Mouse (Mus musculus): Measurements from ENCODE around the gene Iqub.

The Iqub gene

DNA sequence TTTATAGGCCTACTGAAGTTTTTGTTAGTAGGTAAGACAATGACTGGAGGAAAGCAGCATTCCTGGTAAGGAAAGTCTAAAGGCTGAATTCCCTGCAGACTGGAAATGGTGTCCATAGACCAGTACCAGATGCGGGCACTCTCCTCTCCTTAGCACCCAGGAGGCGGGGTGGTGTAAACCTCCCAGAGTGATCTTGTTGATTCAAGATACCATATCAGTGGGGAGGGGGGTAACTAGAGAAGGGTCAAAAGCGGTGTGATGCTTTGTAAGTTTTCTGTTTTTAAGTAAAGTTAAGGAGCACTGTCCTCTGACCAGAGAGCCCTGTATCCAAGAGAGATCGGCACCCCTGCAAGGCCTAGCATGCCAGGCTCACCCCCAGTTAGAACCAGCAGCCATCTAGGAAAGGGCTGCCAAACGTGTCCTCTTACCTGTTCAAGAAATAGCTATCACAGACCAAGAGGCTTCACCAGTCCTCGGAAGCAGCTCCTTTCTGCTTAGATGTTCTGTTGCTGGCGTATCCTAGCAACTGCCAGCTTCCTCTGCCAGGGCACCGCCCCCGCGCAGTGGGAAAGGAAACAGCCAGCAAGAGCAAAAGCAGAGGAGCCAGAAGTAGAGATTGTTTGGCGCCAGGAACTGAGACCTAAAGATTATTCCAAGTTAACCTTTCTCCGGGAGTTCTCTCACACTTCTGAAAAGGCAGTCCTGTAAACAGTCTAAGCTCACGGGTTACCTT lies at the start of gene Iqub:
TSS of gene Iqub (minus strand) at position 516 of the 733 bp plus-strand sequence.
- peak; percentile 47 to 75 for DNase-seq (ENCODE audit: low spot score in 2 of 2)

DNA sequence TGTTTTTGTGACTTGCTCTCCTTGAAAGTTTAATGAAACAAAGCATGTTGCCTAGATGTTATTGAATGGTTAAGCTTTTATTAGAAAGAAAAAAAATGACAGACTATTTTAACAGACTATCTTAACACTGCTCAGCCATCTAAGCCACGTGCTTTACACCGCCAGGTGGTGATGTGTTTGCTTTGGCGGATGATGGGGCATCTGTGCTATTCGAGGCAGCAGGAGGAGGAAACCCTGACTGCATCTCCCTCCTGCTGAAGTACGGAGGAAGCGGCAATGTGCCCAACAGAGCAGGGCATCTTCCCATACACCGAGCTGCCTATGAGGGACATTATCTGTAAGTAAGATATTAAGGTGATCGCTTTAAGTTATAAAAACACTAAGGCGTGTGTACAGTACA lies 49.2 kb upstream of the Iqub start:
- DNase-seq (ENCODE audit: low spot score in 2 of 2) = no peak

- no peak for DNase-seq (ENCODE audit: low spot score in 2 of 2)
These were observed 40.6 kb upstream of the Iqub start for GRCm38 (mm10) chr6:24555488-24555887.

- peak; percentile 60 to 71 for DNase-seq (ENCODE audit: low spot score in 2 of 2)
These were observed 39.7 kb upstream of the Iqub start for GRCm38 (mm10) chr6:24554427-24555086.

DNA sequence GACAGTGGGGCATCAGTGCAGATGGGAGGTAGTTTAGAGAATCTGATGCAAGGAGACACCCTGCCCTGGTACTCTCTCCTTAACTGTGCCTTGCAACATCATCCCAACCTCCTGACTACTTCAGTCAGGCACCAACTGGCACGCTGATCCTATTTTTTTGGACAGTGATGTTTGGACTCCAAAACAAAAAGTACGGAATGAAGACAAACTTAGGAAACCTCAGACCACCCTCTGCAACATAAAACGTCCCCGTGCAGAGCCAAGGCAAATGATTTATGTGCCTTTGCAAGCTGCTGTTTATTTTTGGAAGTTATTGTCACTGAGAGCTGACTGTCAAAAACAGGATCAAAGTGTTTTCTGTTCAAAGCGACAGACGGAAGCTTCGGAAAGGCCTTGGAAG lies 37.2 kb upstream of the Iqub start:
- DNase-seq (ENCODE audit: low spot score in 2 of 2) = no peak

DNA sequence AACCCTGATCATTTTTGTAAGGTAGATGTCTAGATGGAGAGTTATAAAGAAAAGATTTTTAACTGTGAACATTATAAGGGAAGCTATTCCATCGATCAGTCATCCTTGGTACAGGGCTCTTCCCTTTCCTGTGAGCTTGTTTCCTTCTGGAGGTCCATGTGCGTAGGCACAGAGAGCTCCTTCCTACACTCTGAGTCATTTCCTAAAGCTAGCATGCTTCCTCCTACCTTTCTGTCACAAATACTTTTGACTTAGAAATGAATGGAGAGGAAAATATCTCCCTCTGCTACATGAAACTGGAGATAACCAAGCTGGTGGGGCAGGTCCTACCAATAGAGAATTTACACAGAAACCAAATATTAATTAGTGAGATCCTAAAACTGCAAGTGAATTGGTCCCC lies 34.9 kb upstream of the Iqub start:
- no peak for DNase-seq (ENCODE audit: low spot score in 2 of 2)

- no peak for DNase-seq (ENCODE audit: low spot score in 2 of 2)
These were observed 32.0 kb upstream of the Iqub start for GRCm38 (mm10) chr6:24546716-24547420.

- DNase-seq (ENCODE audit: low spot score in 2 of 2) = peak; percentile 70 to 77
These were observed 28.3 kb upstream of the Iqub start for GRCm38 (mm10) chr6:24543119-24543591.

DNA sequence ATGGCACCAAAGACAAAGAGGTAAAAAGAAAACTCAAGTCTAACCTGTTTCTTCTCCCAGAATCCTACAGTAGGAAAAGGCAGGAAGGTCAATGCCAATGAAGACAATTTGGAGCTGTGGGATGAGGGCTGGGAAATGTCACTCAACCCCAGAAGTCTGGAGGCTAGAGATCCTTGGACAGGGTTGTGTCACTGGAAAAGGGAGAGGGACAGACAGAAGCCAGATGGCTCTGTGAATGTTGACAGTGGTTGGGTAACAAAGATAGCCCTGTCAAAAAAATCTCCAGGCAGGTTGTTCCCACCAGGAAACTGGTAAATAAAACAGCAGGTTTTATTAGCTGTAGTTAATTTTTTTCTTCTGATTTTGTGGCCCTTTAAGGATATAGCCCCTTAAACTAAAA lies 27.5 kb upstream of the Iqub start:
- DNase-seq (ENCODE audit: low spot score in 2 of 2) = peak; percentile 61 to 70

GRCm38 (mm10) chr6:24540106-24540505 lies 25.2 kb upstream of the Iqub start:
- no peak for DNase-seq (ENCODE audit: low spot score in 2 of 2)

- no peak for DNase-seq (ENCODE audit: low spot score in 2 of 2)
These were observed 23.6 kb upstream of the Iqub start for GRCm38 (mm10) chr6:24538435-24538834.

- DNase-seq (ENCODE audit: low spot score in 2 of 2) = no peak
These were observed 17.9 kb upstream of the Iqub start for GRCm38 (mm10) chr6:24532804-24533203.

GRCm38 (mm10) chr6:24530711-24531420 lies 16.0 kb upstream of the Iqub start:
- peak in 1 of 2 experiments; percentile 42 for DNase-seq (ENCODE audit: low spot score in 2 of 2)

- peak in 1 of 2 experiments; percentile 60 for DNase-seq (ENCODE audit: low spot score in 2 of 2)
These were observed 15.3 kb upstream of the Iqub start for GRCm38 (mm10) chr6:24530166-24530565.

GRCm38 (mm10) chr6:24528064-24528243 lies 13.1 kb upstream of the Iqub start, which contains the start of gene Asb15:
Gene Asb15, plus strand, starts transcription at chr6:24528144.
- no peak for DNase-seq (ENCODE audit: low spot score in 2 of 2)

GRCm38 (mm10) chr6:24527155-24528063 lies 12.5 kb upstream of the Iqub start, which contains the start of gene Ndufa5:
Gene Ndufa5, minus strand, starts transcription at chr6:24528013.
- peak; percentile 91 to 93 for DNase-seq (ENCODE audit: low spot score in 2 of 2)

DNA sequence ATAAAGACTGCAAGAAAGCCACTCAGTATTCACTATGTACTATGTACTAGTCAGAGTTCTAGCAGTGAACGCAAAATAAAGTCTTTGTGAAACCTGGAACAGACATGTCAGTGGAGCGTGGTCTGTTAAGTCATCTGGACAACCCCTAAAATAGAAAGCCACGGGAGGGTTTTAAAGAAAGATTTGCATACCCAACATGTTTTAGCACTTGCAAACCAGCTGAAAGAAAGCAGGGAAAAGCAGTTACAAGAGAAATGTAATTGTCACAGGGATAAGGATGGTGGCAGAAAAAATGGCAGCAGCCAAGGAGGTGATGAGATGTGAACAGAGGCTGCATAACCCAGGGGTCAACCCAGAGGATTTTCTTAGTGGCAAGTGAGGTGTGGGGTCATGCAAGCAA lies 10.8 kb upstream of the Iqub start:
- DNase-seq (ENCODE audit: low spot score in 2 of 2) = no peak

GRCm38 (mm10) chr6:24516197-24516596 lies 1.3 kb upstream of the Iqub start:
- DNase-seq (ENCODE audit: low spot score in 2 of 2) = no peak

DNA sequence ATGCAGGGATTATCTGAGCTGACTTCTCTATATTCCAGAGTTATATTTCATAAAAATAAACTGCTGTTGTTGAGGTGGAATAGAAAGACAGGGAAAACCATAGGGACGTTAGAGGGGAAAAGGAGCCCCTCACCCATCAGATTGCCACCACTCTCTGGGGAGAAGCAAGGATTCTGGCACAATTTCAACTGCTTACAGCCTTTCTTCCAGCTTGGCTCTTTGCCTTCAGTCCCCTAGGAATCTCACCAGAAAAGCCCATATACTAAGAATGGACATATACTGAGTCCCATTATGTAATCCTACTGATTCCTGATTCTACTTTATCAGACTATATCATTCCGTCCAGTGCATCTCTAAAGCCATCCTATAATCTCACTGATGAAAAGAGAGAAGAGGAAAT lies 10.7 kb downstream of the Iqub start:
- DNase-seq (ENCODE audit: low spot score in 2 of 2) = no peak

- no peak for DNase-seq (ENCODE audit: low spot score in 2 of 2)
These were observed 24.5 kb downstream of the Iqub start for GRCm38 (mm10) chr6:24490341-24490740.

DNA sequence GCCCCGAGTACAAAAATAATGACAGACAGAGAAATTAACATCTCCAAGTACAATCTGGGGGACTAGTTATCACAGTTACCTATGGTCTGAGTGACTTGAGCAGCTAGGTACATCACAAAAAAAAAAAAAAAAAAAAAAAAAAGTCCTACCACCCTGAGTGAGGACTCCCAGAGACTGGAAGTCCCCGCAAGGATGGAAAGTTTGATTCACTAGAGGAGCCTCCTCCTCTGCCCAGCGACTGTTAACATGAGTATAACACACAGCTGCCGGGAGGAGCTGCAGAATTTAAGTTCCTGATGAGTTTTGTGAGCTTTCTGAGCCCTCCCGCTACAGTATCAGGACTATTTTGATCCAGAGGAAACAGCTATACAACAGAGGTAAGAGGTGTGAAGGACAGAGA lies 28.3 kb downstream of the Iqub start:
- no peak for DNase-seq (ENCODE audit: low spot score in 2 of 2)
